Mouse (Mus musculus) heart, embryonic 11.5 days (tissue): ENCODE measurements around the gene Ltf. TPM values are rescaled to one million over a fixed set of nuclear protein-coding genes. Genes with fewer than 3 reads are reported as not detected.

ENCODE experiments used
- ATAC-seq: fragments of 200-750 bp; cut with Nextera tagmentation; replicated peaks from 2 replicates; pipeline ENCODE4 v1.8.0; 2017; ENCODE audit warnings: moderate library complexity; ENCODE audit not compliant: insufficient number of reproducible peaks, low FRiP score, low TSS enrichment
- H3K27ac ChIP-seq: fragments of 300-500 bp; sonication (generic); 2 replicates; pipeline ENCODE4 v1.5.1; 2014; ENCODE audit warnings: mild to moderate bottlenecking, low read depth, low read length
- H3K27me3 ChIP-seq: fragments of 300-500 bp; sonication (generic); 2 replicates; pipeline ENCODE4 v1.6.1; 2014; ENCODE audit warnings: mild to moderate bottlenecking, low read length, mixed read lengths; ENCODE audit not compliant: control insufficient read depth, insufficient read depth
- H3K36me3 ChIP-seq: fragments of 300-500 bp; sonication (generic); 2 replicates; pipeline ENCODE4 v1.6.1; 2014; ENCODE audit warnings: mild to moderate bottlenecking, low read length, moderate library complexity, mixed read lengths; ENCODE audit not compliant: control insufficient read depth, insufficient read depth
- H3K4me1 ChIP-seq: fragments of 300-500 bp; sonication (generic); 2 replicates; pipeline ENCODE4 v1.6.1; 2014; ENCODE audit warnings: low read length; ENCODE audit not compliant: control insufficient read depth, insufficient read depth
- H3K4me2 ChIP-seq: fragments of 300-500 bp; sonication (generic); 2 replicates; pipeline ENCODE4 v1.6.1; 2014; ENCODE audit warnings: mild to moderate bottlenecking, moderate library complexity
- H3K4me3 ChIP-seq: fragments of 300-500 bp; sonication (generic); 2 replicates; pipeline ENCODE4 v1.5.1; 2014; ENCODE audit warnings: low read depth, low read length
- H3K9ac ChIP-seq: fragments of 300-500 bp; sonication (generic); 2 replicates; pipeline ENCODE4 v1.6.1; 2014; ENCODE audit warnings: mild to moderate bottlenecking, low read depth, low read length, moderate library complexity
- H3K9me3 ChIP-seq: fragments of 300-500 bp; sonication (generic); replicated peaks from 2 replicates; pipeline ENCODE4 v1.6.1; 2016; ENCODE audit warnings: low read length; ENCODE audit not compliant: control insufficient read depth
- WGBS: fragments of 180-500 bp; shearing (Covaris S2); extraction: QIAGEN DNeasy Blood & Tissue Kit; methylation state at CpG from one replicate; pipeline ENCODE4 v1.1.7; 2014; ENCODE audit not compliant: insufficient replicate concordance; 5-methylcytosine and 5-hydroxymethylcytosine counted together
- polyA plus RNA-seq: library from polyadenylated mRNA; unstranded; fragments of >200 nt; fragmentation: Nextera tagmentation; extraction: Ambion mirVana; gene quantifications from 2 replicates; pipeline ENCODE4 v1.2.1, GENCODE M21; 2014

The Ltf gene
- polyA plus RNA-seq: 0.68 and 0.72 TPM in 2 replicates

DNA sequence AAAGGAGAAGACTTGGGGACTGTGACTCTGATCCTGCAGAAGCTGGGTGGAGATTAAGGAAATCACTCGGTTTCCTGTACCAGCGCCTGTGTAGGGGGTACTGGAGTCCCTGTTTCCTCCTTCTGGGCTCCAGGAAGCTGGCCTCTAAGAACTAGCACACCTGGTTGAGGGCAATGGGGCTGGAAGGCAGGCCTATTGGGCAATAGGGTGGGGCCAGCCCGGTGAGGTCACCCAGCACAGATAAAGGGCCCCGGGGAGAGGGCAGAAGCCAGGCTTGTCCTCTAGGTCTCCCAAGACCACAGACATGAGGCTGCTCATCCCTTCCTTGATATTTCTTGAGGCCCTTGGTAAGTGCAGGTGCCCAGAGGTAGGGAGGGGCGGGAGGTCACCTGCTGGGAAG, at the start of gene Ltf:
Gene Ltf (plus strand): TSS at position 250 of the 400 bp plus-strand sequence.
- Histone ChIP-seq H3K4me2 (no peak within 1 kb of the TSS), H3K27ac (no peak within 1 kb of the TSS), H3K36me3 (no peaks in the 10 kb centered on the region), H3K4me1 (no peaks in the 10 kb centered on the region), H3K9ac (no peak within 1 kb of the TSS), H3K27me3 (no peaks in the 10 kb centered on the region), H3K9me3 (no peaks in the 10 kb centered on the region), H3K4me3 (no peak within 1 kb of the TSS)
- 73% methylated on average over 5 of the region's 5 CpGs for WGBS
- no peak for ATAC-seq

DNA sequence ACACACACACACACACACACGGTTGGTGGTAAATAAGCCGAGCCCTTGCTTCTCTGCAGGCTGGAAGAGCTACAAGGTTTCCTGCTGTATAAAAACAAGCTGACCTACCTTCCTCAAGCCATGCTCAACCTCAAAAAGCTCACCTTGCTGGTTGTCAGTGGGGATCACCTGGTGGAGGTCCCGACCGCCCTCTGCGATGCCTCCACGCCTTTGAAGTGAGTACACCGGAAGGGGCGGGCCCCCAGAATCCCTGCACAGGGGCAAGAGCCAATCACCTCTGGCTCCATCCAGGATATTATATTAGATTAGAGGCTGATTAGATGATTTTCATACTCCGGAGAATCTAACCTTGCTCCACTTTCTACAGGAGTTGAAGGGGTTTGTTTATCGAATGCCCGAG, 39.7 kb upstream of the Ltf start:
- no peak for ATAC-seq

GRCm38 (mm10) chr9:110982351-110982750, 36.7 kb upstream of the Ltf start:
- Histone ChIP-seq H3K27ac (no peak overlapping the region), H3K4me2 (no peak overlapping the region), H3K27me3 (no peaks in the 10 kb centered on the region), H3K9me3 (no peaks in the 10 kb centered on the region), H3K4me3 (no peak overlapping the region), H3K36me3 (no peaks in the 10 kb centered on the region), H3K9ac (no peak overlapping the region), H3K4me1 (no peaks in the 10 kb centered on the region)
- WGBS: 67% methylated on average over 4 of the region's 4 CpGs
- no peak for ATAC-seq

More for the DNA sequence above, 39.7 kb upstream of the Ltf start:
- H3K27ac ChIP-seq: no peak overlapping the region
- H3K9me3 ChIP-seq: no peaks in the 10 kb centered on the region
- WGBS: 89% methylated on average over 11 of the region's 11 CpGs
- no peak overlapping the region for H3K4me3 ChIP-seq
- H3K4me2 ChIP-seq: no peak overlapping the region
- H3K27me3 ChIP-seq: no peaks in the 10 kb centered on the region
- H3K4me1 ChIP-seq: no peaks in the 10 kb centered on the region
- no peaks in the 10 kb centered on the region for H3K36me3 ChIP-seq
- no peak overlapping the region for H3K9ac ChIP-seq

DNA sequence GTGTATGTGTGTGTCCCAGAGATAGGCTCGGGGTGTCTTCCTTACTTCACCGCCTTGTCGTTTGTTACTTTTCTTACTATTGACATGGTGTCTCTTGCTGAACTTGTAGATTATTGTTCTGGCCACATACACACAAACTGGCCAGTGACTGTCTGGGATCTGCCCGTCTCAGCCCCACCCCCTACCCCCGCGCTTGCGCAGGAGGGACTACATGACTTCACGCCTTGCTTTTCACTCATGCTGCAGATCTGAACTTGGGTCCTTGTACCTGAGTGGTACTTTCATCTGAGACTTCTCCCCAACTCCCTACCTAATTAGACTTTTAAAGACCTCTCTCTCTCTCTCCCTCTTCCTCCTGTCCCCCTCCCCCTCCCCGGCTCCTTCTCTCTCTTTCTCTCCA, 35.0 kb upstream of the Ltf start:
- Histone ChIP-seq H3K9ac (no peak overlapping the region), H3K4me2 (no peak overlapping the region), H3K36me3 (no peaks in the 10 kb centered on the region), H3K9me3 (no peaks in the 10 kb centered on the region), H3K27me3 (no peaks in the 10 kb centered on the region), H3K4me3 (no peak overlapping the region), H3K4me1 (peaks cover 3% of the 10 kb centered on the region; the same call in 1 of the 2 replicates), H3K27ac (no peak overlapping the region)
- no peak for ATAC-seq
- WGBS: 87% methylated on average over 9 of the region's 9 CpGs

DNA sequence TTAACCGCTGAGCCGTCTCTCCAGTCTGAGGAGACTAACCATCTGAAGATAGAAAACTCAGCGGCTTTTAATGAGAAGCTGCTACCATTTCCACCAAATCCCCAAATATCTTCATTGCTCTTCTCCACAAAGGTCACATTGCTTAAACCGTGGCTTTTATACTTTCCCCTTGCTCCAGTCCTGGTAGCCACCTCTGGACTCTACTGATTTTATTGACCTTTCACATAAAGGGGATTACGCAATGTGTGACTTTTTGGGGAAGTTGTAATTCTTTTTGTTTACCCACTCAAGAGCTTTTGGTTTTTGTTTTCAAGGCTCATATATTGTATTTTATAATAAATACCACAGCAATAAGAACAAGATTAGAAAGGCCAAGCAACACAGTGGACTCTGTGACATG, 33.5 kb upstream of the Ltf start:
- Histone ChIP-seq H3K36me3 (no peaks in the 10 kb centered on the region), H3K27me3 (no peaks in the 10 kb centered on the region), H3K9me3 (no peaks in the 10 kb centered on the region), H3K27ac (no peak overlapping the region), H3K4me2 (no peak overlapping the region), H3K9ac (no peak overlapping the region), H3K4me3 (no peak overlapping the region), H3K4me1 (peaks cover 5% of the 10 kb centered on the region; the same call in 1 of the 2 replicates)
- no peak for ATAC-seq
- 88% methylated on average over 5 of the region's 5 CpGs for WGBS

GRCm38 (mm10) chr9:110985951-110986350, 33.1 kb upstream of the Ltf start:
- H3K27me3 ChIP-seq: no peaks in the 10 kb centered on the region
- WGBS: 83% methylated on average over 8 of the region's 8 CpGs
- ATAC-seq: no peak
- H3K4me3 ChIP-seq: no peak overlapping the region
- H3K36me3 ChIP-seq: no peaks in the 10 kb centered on the region
- H3K4me1 ChIP-seq: peaks cover 5% of the 10 kb centered on the region; the same call in 1 of the 2 replicates
- no peaks in the 10 kb centered on the region for H3K9me3 ChIP-seq
- no peak overlapping the region for H3K27ac ChIP-seq
- no peak overlapping the region for H3K9ac ChIP-seq
- H3K4me2 ChIP-seq: no peak overlapping the region

DNA sequence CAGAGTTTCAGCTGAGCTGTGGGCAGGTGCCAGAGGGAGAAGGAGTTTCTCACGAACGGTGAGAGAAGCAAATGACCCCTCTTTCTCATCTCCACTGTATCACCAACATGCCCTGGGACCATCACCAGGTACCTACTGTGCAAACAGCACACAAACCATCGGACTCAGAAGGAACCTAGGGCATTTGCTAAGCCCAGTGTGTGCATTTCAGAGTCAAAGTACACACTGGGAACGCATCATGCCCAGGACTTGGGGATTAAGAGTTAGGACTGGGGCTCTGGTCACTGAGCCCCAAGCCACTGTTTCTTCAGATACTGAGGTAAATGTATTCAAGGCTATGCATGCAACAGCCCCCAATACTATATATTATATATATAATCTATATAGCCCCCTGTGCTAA, 31.7 kb upstream of the Ltf start:
- 68% methylated on average over 4 of the region's 4 CpGs for WGBS

GRCm38 (mm10) chr9:110988078-110988477, 31.0 kb upstream of the Ltf start:
- Histone ChIP-seq H3K27ac (no peak overlapping the region), H3K4me1 (peaks cover 5% of the 10 kb centered on the region; the same call in 1 of the 2 replicates), H3K27me3 (no peaks in the 10 kb centered on the region), H3K4me2 (no peak overlapping the region), H3K36me3 (no peaks in the 10 kb centered on the region), H3K9ac (no peak overlapping the region), H3K4me3 (no peak overlapping the region), H3K9me3 (no peaks in the 10 kb centered on the region)
- no peak for ATAC-seq
- WGBS: 73% methylated on average over 3 of the region's 3 CpGs

More for the DNA sequence above, 31.7 kb upstream of the Ltf start:
- no peak overlapping the region for H3K27ac ChIP-seq
- H3K9ac ChIP-seq: no peak overlapping the region
- no peaks in the 10 kb centered on the region for H3K9me3 ChIP-seq
- H3K4me1 ChIP-seq: peaks cover 5% of the 10 kb centered on the region; the same call in 1 of the 2 replicates
- no peaks in the 10 kb centered on the region for H3K27me3 ChIP-seq
- H3K36me3 ChIP-seq: no peaks in the 10 kb centered on the region
- H3K4me2 ChIP-seq: no peak overlapping the region
- no peak overlapping the region for H3K4me3 ChIP-seq
- no peak for ATAC-seq

DNA sequence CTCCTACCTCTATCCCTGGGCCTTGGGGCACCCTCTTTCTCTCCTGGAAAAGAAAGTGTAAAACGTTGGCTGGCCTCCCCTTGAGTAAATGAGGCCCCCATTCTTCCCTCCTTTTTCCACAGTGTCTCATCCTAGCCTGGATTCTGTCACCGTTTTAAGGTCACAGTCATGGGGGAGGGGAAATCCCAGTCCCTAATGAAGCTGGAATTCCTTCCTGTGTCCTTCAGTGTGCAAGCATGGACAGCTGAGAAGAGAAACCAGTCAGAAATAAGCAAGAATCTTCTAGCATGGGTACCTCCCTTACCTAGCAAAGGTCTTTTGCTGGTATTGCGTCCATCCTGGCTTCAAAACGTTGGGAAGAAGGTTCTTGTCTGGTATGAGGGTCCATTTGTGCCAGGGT, 29.9 kb upstream of the Ltf start:
- Histone ChIP-seq H3K4me2 (no peak overlapping the region), H3K36me3 (no peaks in the 10 kb centered on the region), H3K27ac (no peak overlapping the region), H3K9ac (no peak overlapping the region), H3K9me3 (no peaks in the 10 kb centered on the region), H3K27me3 (no peaks in the 10 kb centered on the region), H3K4me1 (peaks cover 5% of the 10 kb centered on the region), H3K4me3 (no peak overlapping the region)
- 56% methylated on average over 4 of the region's 4 CpGs for WGBS
- ATAC-seq: no peak
